Mouse (Mus musculus) heart, postnatal 0 days (tissue): ENCODE results near the gene Nmrk2.

ENCODE experiments used
- CTCF ChIP-seq: IDR thresholded peaks from 2 replicates; pipeline ENCODE4 v1.5.1; 2016; ENCODE audit warnings: antibody characterized with exemption, control low read depth, low read depth
- EP300 ChIP-seq: IDR thresholded peaks from 2 replicates; pipeline ENCODE4 v1.6.1; 2016; ENCODE audit warnings: antibody characterized with exemption, low read depth

DNA sequence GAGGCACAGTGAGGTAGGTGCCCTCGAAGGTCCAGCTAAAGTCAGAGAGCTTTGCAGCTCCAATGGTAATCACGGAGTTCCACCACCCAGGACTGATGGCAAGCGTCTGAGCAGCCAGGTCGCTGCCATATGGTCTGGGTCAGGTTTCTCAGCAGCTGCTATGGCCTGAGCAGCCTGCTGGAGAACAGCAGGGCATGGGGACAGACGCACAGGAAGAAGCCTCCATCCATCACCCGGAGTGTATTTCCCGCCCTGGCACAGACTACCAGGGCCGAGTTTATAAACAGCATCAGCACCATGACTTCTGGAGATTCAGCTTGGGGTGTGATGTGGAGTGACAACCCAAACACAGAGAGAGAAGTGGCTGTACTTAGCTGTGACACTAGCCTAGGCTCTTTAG, 36.7 kb downstream of the Nmrk2 start:
- no peak for TF ChIP-seq EP300
- no peak for TF ChIP-seq CTCF
